Mouse (Mus musculus) liver, embryonic 16.5 days (tissue): ENCODE data around the gene Spsb3. TPM values are rescaled to one million over a fixed set of nuclear protein-coding genes. Genes with fewer than 3 reads are reported as not detected.
A peak's percentile ranks its signal among the peaks of the same experiment; 100 is the strongest.

Experiments used
- ATAC-seq: fragments of 200-750 bp; cut with Nextera tagmentation; 2 replicates; pipeline ENCODE4 v1.8.0; 2017; ENCODE audit warnings: low read depth, mild to moderate bottlenecking, moderate number of reproducible peaks, moderate library complexity
- H3K27ac ChIP-seq: fragments of 300-500 bp; sonication (generic); 2 replicates; pipeline ENCODE4 v1.5.1; 2014; ENCODE audit warnings: mild to moderate bottlenecking, low read length
- H3K27me3 ChIP-seq: fragments of 300-500 bp; sonication (generic); 2 replicates; pipeline ENCODE4 v1.6.1; 2014; ENCODE audit warnings: low read depth, low read length, mixed read lengths; ENCODE audit not compliant: control insufficient read depth, insufficient read depth
- H3K36me3 ChIP-seq: fragments of 300-500 bp; sonication (generic); 2 replicates; pipeline ENCODE4 v1.6.1; 2014; ENCODE audit warnings: mild to moderate bottlenecking; ENCODE audit not compliant: control insufficient read depth, insufficient read depth
- H3K4me1 ChIP-seq: fragments of 300-500 bp; sonication (generic); 2 replicates; pipeline ENCODE4 v1.6.1; 2014; ENCODE audit warnings: low read depth, low read length, mixed read lengths; ENCODE audit not compliant: control insufficient read depth
- H3K4me2 ChIP-seq: fragments of 300-500 bp; sonication (generic); 2 replicates; pipeline ENCODE4 v1.6.1; 2014; ENCODE audit warnings: low read depth, low read length, mixed read lengths
- H3K4me3 ChIP-seq: fragments of 300-500 bp; sonication (generic); 2 replicates; pipeline ENCODE4 v1.5.1; 2014; ENCODE audit warnings: low read depth, mild to moderate bottlenecking, low read length
- H3K9ac ChIP-seq: fragments of 300-500 bp; sonication (generic); 2 replicates; pipeline ENCODE4 v1.6.1; 2014; ENCODE audit warnings: low read depth, low read length
- H3K9me3 ChIP-seq: fragments of 300-500 bp; sonication (generic); replicated peaks from 2 replicates; pipeline ENCODE4 v1.6.1; 2016; ENCODE audit warnings: low read length; ENCODE audit not compliant: control insufficient read depth
- WGBS: fragments of 180-500 bp; shearing (Covaris S2); extraction: QIAGEN DNeasy Blood & Tissue Kit; methylation state at CpG from one replicate; pipeline ENCODE4 v1.1.7; 2014; ENCODE audit not compliant: insufficient replicate concordance; 5-methylcytosine and 5-hydroxymethylcytosine counted together
- polyA plus RNA-seq: library from polyadenylated mRNA; unstranded; fragments of >200 nt; fragmentation: Nextera tagmentation; extraction: Ambion mirVana; gene quantifications from 2 replicates; pipeline ENCODE4 v1.2.1, GENCODE M21; 2015

Gene Spsb3
- polyA plus RNA-seq, 1 experiment from 2014 or later, result 40.3 TPM

GRCm38 (mm10) chr17:24881738-24882440 lies 4.6 kb upstream of the Spsb3 start:
- no peak overlapping the region for H3K27ac ChIP-seq
- 40% methylated on average over 7 of the region's 7 CpGs for WGBS
- H3K9me3 ChIP-seq, result no peaks in the 10 kb centered on the region
- no peak overlapping the region for H3K9ac ChIP-seq
- H3K4me1 ChIP-seq, result peaks cover 13% of the 10 kb centered on the region
- no peak for ATAC-seq
- no peak overlapping the region for H3K4me3 ChIP-seq
- H3K36me3 ChIP-seq, result peaks cover 20% of the 10 kb centered on the region
- H3K4me2 ChIP-seq, result no peak overlapping the region
- H3K27me3 ChIP-seq, result no peaks in the 10 kb centered on the region

DNA sequence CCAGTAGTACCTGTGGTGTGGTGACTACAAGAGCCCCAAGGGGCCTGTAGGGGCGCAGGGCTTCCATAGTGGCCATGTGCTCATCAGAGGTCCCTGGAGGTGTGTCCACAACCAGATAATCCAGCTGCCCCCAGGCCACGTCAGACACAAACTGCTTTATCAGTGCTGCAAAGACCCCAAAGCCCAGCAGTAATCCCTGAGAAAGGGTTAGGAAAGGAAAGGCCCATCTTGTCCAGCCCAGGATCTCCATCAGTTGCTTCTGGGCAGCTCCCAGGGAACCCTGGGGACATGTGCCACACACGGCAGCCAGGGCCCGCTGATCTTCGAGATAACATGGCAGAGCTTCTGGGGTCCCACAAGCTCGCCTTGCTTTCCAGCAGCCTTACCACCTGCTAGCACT lies 2.1 kb upstream of the Spsb3 start:
- no peaks in the 10 kb centered on the region for H3K9me3 ChIP-seq
- no peak overlapping the region for H3K9ac ChIP-seq
- no peaks in the 10 kb centered on the region for H3K27me3 ChIP-seq
- 70% methylated on average over 6 of the region's 6 CpGs for WGBS
- no peak overlapping the region for H3K27ac ChIP-seq
- peaks cover 26% of the 10 kb centered on the region for H3K4me1 ChIP-seq
- peaks cover 29% of the 10 kb centered on the region for H3K36me3 ChIP-seq
- H3K4me2 ChIP-seq, result no peak overlapping the region
- no peak overlapping the region for H3K4me3 ChIP-seq
- ATAC-seq, result no peak

DNA sequence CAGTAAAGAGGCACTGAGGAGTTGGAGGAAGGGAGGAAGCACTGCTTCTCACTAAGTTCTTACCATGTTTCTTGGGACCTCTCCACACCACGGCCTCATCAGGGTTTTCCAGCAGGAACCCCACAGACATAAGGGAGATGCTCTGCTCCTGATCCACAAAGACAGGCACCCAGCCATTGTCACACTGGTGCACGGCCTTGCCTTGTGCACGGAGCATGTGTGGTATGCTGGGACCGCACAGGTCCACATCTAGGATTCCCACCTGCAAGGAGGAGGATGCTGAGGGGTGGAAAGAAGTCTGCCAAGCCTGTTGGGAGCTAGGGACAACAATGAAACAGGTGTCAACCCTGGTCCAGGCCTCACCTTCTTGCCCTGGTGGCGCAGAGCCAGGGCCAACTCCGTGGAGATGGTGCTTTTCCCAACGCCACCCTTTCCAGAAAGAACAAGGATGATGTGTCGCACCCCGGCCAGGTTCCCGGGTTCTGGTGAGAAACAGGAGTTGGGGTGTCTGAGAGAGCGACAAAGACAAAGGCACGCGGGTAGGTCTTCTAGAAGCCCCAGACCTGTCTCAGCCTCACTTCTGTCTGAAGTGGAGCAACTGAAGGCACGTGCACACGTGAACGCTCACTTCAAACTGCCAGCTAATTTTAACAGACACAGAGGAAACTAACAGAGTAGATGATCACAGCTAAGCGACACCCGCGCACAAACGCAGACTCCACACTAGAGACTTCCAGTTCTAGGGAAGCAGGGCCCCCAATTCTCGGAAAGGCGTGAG lies 898 bp upstream of the Spsb3 start:
- ATAC-seq, result no peak
- H3K4me1 ChIP-seq, result peaks cover 27% of the 10 kb centered on the region

GRCm38 (mm10) chr17:24886932-24887271 lies 459 bp downstream of the Spsb3 start:
- Histone ChIP-seq H3K36me3 (peaks cover 52% of the 10 kb centered on the region), H3K27ac (peak overlapping the region; percentile 92), H3K4me1 (peaks cover 28% of the 10 kb centered on the region)

More for the DNA sequence above, 898 bp upstream of the Spsb3 start:
- WGBS, result 20% methylated on average over 22 of the region's 22 CpGs
- Histone ChIP-seq H3K9me3 (no peaks in the 10 kb centered on the region), H3K36me3 (peaks cover 40% of the 10 kb centered on the region), H3K27me3 (no peaks in the 10 kb centered on the region), H3K4me3 (peak overlapping the region; percentile 94), H3K27ac (peak overlapping the region; percentile 58), H3K9ac (peak overlapping the region; percentile 83), H3K4me2 (peak overlapping the region; percentile 90)

GRCm38 (mm10) chr17:24887291-24888080 lies 1.0 kb downstream of the Spsb3 start:
- 54% methylated on average over 18 of the region's 18 CpGs for WGBS
- no peak for ATAC-seq

More at GRCm38 (mm10) chr17:24886932-24887271, 459 bp downstream of the Spsb3 start:
- Histone ChIP-seq H3K9ac (peak overlapping the region; percentile 98), H3K27me3 (no peaks in the 10 kb centered on the region), H3K4me3 (peak overlapping the region; percentile 94), H3K9me3 (no peaks in the 10 kb centered on the region), H3K4me2 (peak overlapping the region; percentile 75)
- ATAC-seq, result peak; percentile 15
- WGBS, result under 1% methylated on average over 18 of the region's 18 CpGs

GRCm38 (mm10) chr17:24888862-24889261 lies 2.4 kb downstream of the Spsb3 start:
- H3K4me1 ChIP-seq, result peaks cover 35% of the 10 kb centered on the region
- WGBS, result 86% methylated on average over 3 of the region's 3 CpGs
- H3K9me3 ChIP-seq, result no peaks in the 10 kb centered on the region
- no peak overlapping the region for H3K27ac ChIP-seq
- no peaks in the 10 kb centered on the region for H3K27me3 ChIP-seq
- ATAC-seq, result no peak
- peaks cover 49% of the 10 kb centered on the region for H3K36me3 ChIP-seq
- H3K4me2 ChIP-seq, result peak overlapping the region; percentile 75; the same call in 1 of the 2 replicates
- H3K9ac ChIP-seq, result no peak overlapping the region
- H3K4me3 ChIP-seq, result no peak overlapping the region

More at GRCm38 (mm10) chr17:24887291-24888080, 1.0 kb downstream of the Spsb3 start:
- Histone ChIP-seq H3K4me2 (peak overlapping the region; percentile 75), H3K9me3 (no peaks in the 10 kb centered on the region), H3K27me3 (no peaks in the 10 kb centered on the region), H3K27ac (peak overlapping the region; percentile 92), H3K4me3 (peak overlapping the region; percentile 94), H3K4me1 (peaks cover 28% of the 10 kb centered on the region), H3K9ac (peak overlapping the region; percentile 98), H3K36me3 (peaks cover 53% of the 10 kb centered on the region)

- no peaks in the 10 kb centered on the region for H3K9me3 ChIP-seq
- no peaks in the 10 kb centered on the region for H3K27me3 ChIP-seq
- peaks cover 47% of the 10 kb centered on the region for H3K36me3 ChIP-seq
- H3K4me1 ChIP-seq, result peaks cover 35% of the 10 kb centered on the region
- ATAC-seq, result no peak
- H3K9ac ChIP-seq, result no peak overlapping the region
- H3K4me3 ChIP-seq, result no peak overlapping the region
- no peak overlapping the region for H3K4me2 ChIP-seq
- H3K27ac ChIP-seq, result peak overlapping the region; percentile 8; the same call in 1 of the 2 replicates
- 86% methylated on average over 19 of the region's 19 CpGs for WGBS
Observed at GRCm38 (mm10) chr17:24890151-24891092, 4.0 kb downstream of the Spsb3 start.

GRCm38 (mm10) chr17:24891321-24891720 lies 4.9 kb downstream of the Spsb3 start:
- H3K9ac ChIP-seq, result no peak overlapping the region
- no peaks in the 10 kb centered on the region for H3K9me3 ChIP-seq
- H3K4me3 ChIP-seq, result no peak overlapping the region
- 84% methylated on average over 13 of the region's 13 CpGs for WGBS
- H3K4me1 ChIP-seq, result peaks cover 40% of the 10 kb centered on the region
- peaks cover 47% of the 10 kb centered on the region for H3K36me3 ChIP-seq
- ATAC-seq, result no peak
- no peak overlapping the region for H3K27ac ChIP-seq
- H3K27me3 ChIP-seq, result no peaks in the 10 kb centered on the region
- no peak overlapping the region for H3K4me2 ChIP-seq
